25 mouse cellular contexts compared by ENCODE assay signal in genomic region chr14:25166217-25166616, GRCm38 (mm10).
"Had no signal": no experiment of that assay in that cellular context is flagged by ENCODE, and none has a peak within 500 bp of the region (broad histone marks: within the 10 kb centered on the region; RNA-seq: fewer than 3 reads in every experiment).

No protein-coding gene starts in this region.

- H3K36me3 ChIP-seq: heart, embryonic 13.5 days; heart, embryonic 15.5 days; hindbrain, embryonic 13.5 days; hindbrain, embryonic 15.5 days; intestine, embryonic 15.5 days; kidney, embryonic 15.5 days; limb, embryonic 10.5 days; limb, embryonic 12.5 days had no signal

- H3K4me2 ChIP-seq: heart, embryonic 11.5 days; heart, embryonic 13.5 days; heart, embryonic 15.5 days; hindbrain, embryonic 13.5 days; hindbrain, embryonic 15.5 days; intestine, embryonic 15.5 days; kidney, embryonic 15.5 days; limb, embryonic 12.5 days; liver, embryonic 11.5 days had no signal

- DNase-seq: gastrocnemius, postnatal 14 days; gastrocnemius, postnatal 36 days; heart, adult 11 months; heart, adult 2 months; heart, postnatal 14 days; heart, postnatal 36 days; kidney, adult 11 months; kidney, adult 2 months; kidney, adult 9 months; kidney, postnatal 14 days; kidney, postnatal 36 days; liver had no signal

- H3K9me3 ChIP-seq: heart, embryonic 13.5 days; heart, embryonic 15.5 days; hindbrain, embryonic 13.5 days; hindbrain, embryonic 15.5 days; intestine, embryonic 15.5 days; kidney, embryonic 15.5 days; limb, embryonic 10.5 days; limb, embryonic 12.5 days had no signal

- H3K27me3 ChIP-seq: heart, embryonic 13.5 days; heart, embryonic 15.5 days; hindbrain, embryonic 15.5 days; intestine, embryonic 15.5 days; kidney, embryonic 15.5 days; limb, embryonic 12.5 days had no signal

- H3K4me3 ChIP-seq: heart, adult 2 months; heart, embryonic 13.5 days; heart, embryonic 15.5 days; hindbrain, embryonic 13.5 days; hindbrain, embryonic 15.5 days; intestine, embryonic 15.5 days; kidney, embryonic 15.5 days; left cerebral cortex, adult 2 months; limb, embryonic 10.5 days; limb, embryonic 12.5 days had no signal

- H3K4me1 ChIP-seq: limb, embryonic 10.5 days had no signal

- ATAC-seq: hindbrain, postnatal 0 days; intestine, embryonic 15.5 days had no signal

- H3K9ac ChIP-seq: heart, embryonic 13.5 days; heart, embryonic 15.5 days; hindbrain, embryonic 13.5 days; hindbrain, embryonic 15.5 days; intestine, embryonic 15.5 days; kidney, embryonic 15.5 days; limb, embryonic 12.5 days had no signal

- H3K27ac ChIP-seq: heart, adult 2 months; heart, embryonic 13.5 days; heart, embryonic 15.5 days; hindbrain, embryonic 13.5 days; hindbrain, embryonic 15.5 days; intestine, embryonic 15.5 days; kidney, embryonic 15.5 days; kidney, postnatal 0 days; left cerebral cortex, adult 2 months; limb, embryonic 10.5 days; limb, embryonic 12.5 days had no signal
